Mouse (Mus musculus): Measurements from ENCODE around the gene Klhl30.

- TF ChIP-seq CTCF (IDR thresholded peaks at IDR 0.05; ENCODE audit: borderline replicate concordance, extremely low read depth, insufficient read depth, insufficient read length) (no peak), POLR2A (IDR thresholded peaks at IDR 0.05; ENCODE audit: borderline replicate concordance, extremely low read depth, insufficient read depth, insufficient read length, poor library complexity, severe bottlenecking) (no peak)
Observed at GRCm38 (mm10) chr1:91370055-91370454, 19.2 kb downstream of the Klhl30 start.
